ENCODE assay signal across 10 mouse cellular contexts in genomic region chr1:74041692-74042091, GRCm38 (mm10).
DNase-seq lines count a peak whose midpoint lies in the region; ATAC-seq lines count a peak whose summit lies in the region.
"Had no signal": no experiment of that assay in that cellular context is flagged by ENCODE, and none has a peak within 500 bp of the region (broad histone marks: within the 10 kb centered on the region; RNA-seq: fewer than 3 reads in every experiment).

No protein-coding gene starts in this region.

- no peaks in the 10 kb centered on the region for H3K27me3 ChIP-seq in lung, embryonic 15.5 days
- no peaks in the 10 kb centered on the region for H3K27me3 ChIP-seq in embryonic facial prominence, embryonic 11.5 days (ENCODE audit: control insufficient read depth, insufficient read depth, low read length)
- H3K27me3 ChIP-seq in liver, embryonic 12.5 days (replicated peaks), result peaks cover 23% of the 10 kb centered on the region
- H3K27me3 ChIP-seq: Patski had no signal

- no peak overlapping the region for H3K9ac ChIP-seq in lung, embryonic 15.5 days
- no peak overlapping the region for H3K9ac ChIP-seq in embryonic facial prominence, embryonic 11.5 days (replicated peaks; ENCODE audit: low read length)
- peak overlapping the region; percentile 32; the same call in 1 of the 2 replicates for H3K9ac ChIP-seq in liver, embryonic 12.5 days

- H3K36me3 ChIP-seq in lung, embryonic 15.5 days, result no peaks in the 10 kb centered on the region
- H3K36me3 ChIP-seq in embryonic facial prominence, embryonic 11.5 days (replicated peaks; ENCODE audit: control insufficient read depth, insufficient read depth, low read depth, low read length), result no peaks in the 10 kb centered on the region
- H3K36me3 ChIP-seq in liver, embryonic 12.5 days, result no peaks in the 10 kb centered on the region

- no peak for ATAC-seq in lung, embryonic 15.5 days (ENCODE audit: borderline replicate concordance, extremely low read depth, low FRiP score, low TSS enrichment)
- peak; percentile 58 for ATAC-seq in embryonic facial prominence, embryonic 11.5 days (replicated peaks; ENCODE audit: insufficient number of reproducible peaks, low FRiP score, low TSS enrichment, low read depth)
- ATAC-seq in liver, embryonic 12.5 days, result no peak
- ATAC-seq: midbrain, embryonic 16.5 days had no signal

- H3K4me2 ChIP-seq in lung, embryonic 15.5 days, result no peak overlapping the region
- peak overlapping the region; percentile 11; the same call in 1 of the 2 replicates for H3K4me2 ChIP-seq in embryonic facial prominence, embryonic 11.5 days (ENCODE audit: low read depth, low read length)
- peak overlapping the region; percentile 49 for H3K4me2 ChIP-seq in liver, embryonic 12.5 days

- H3K9me3 ChIP-seq in lung, embryonic 15.5 days, result no peaks in the 10 kb centered on the region
- no peaks in the 10 kb centered on the region for H3K9me3 ChIP-seq in embryonic facial prominence, embryonic 11.5 days (replicated peaks; ENCODE audit: control insufficient read depth, low read length)
- H3K9me3 ChIP-seq in liver, embryonic 12.5 days (replicated peaks), result no peaks in the 10 kb centered on the region

- H3K4me1 ChIP-seq in lung, embryonic 15.5 days, result peaks cover 78% of the 10 kb centered on the region
- H3K4me1 ChIP-seq in embryonic facial prominence, embryonic 11.5 days (ENCODE audit: control insufficient read depth, insufficient read depth, low read length), result peaks cover 18% of the 10 kb centered on the region
- H3K4me1 ChIP-seq in liver, embryonic 12.5 days, result peaks cover 53% of the 10 kb centered on the region

- no peak for DNase-seq in lung, postnatal 25 days (ENCODE audit: low spot score)
- peak; percentile 91 for DNase-seq in embryonic facial prominence, embryonic 11.5 days (ENCODE audit: low spot score)
- DNase-seq in heart, postnatal 4 days, result peak; percentile 29
- DNase-seq in urinary bladder, adult 18-20 months (ENCODE audit: low spot score in 2 of 2), result no peak
- no peak for DNase-seq in thymus, postnatal 25 days
- DNase-seq: thymus, postnatal 14 days had no signal

- WGBS in lung, embryonic 15.5 days, result 23% methylated on average over 8 of the region's 8 CpGs
- 14% methylated on average over 8 of the region's 8 CpGs for whole genome bisulfite sequencing in embryonic facial prominence, embryonic 11.5 days
- 18% methylated on average over 8 of the region's 8 CpGs for WGBS in liver, embryonic 12.5 days (ENCODE audit: insufficient replicate concordance)

- no peak overlapping the region for H3K4me3 ChIP-seq in lung, embryonic 15.5 days
- no peak overlapping the region for H3K4me3 ChIP-seq in embryonic facial prominence, embryonic 11.5 days (ENCODE audit: low read depth, low read length)
- no peak overlapping the region for H3K4me3 ChIP-seq in liver, embryonic 12.5 days

- 0 out of 2 replicates have a peak overlapping the region, but pooled peaks have one; percentile 53 for H3K27ac ChIP-seq in lung, embryonic 15.5 days
- H3K27ac ChIP-seq in embryonic facial prominence, embryonic 11.5 days (replicated peaks; ENCODE audit: low read depth, low read length), result peak overlapping the region; percentile 60
- peak overlapping the region; percentile 64 for H3K27ac ChIP-seq in liver, embryonic 12.5 days

Comparison
In these comparisons a context has a peak if more than half of its experiments do, and no peak if none do; other contexts are left out.
1. DNase-seq: peak in embryonic facial prominence, embryonic 11.5 days (single experiment) and heart, postnatal 4 days (single experiment); none in lung, postnatal 25 days (single experiment), urinary bladder, adult 18-20 months (0 of 2) and thymus, postnatal 25 days (single experiment).
2. Peak in every context shown above with its lines, with median percentiles within 50 percentile points of each other: H3K27ac ChIP-seq.